Mouse (Mus musculus) heart, adult 8-10 months (tissue): ENCODE results near the gene Zfp286. TPM values are rescaled to one million over a fixed set of nuclear protein-coding genes. Genes with fewer than 3 reads are reported as not detected.
"Not testable (repeated sequence)": the region's sequence is repeated elsewhere in the genome, so short reads cannot be mapped to it uniquely, and the experiment has no call there.

ENCODE experiments used
- DNase-seq: peaks from one replicate; pipeline ENCODE4 v3.0.0; 2022; ENCODE audit warnings: low spot score
- total RNA-seq, 4 experiments: library from RNA; stranded (reverse); gene quantifications; 2 replicates each; pipeline ENCODE4 v1.2.4; 2022

Gene Zfp286
- total RNA-seq, 4 experiments from 2014 or later, result 0.41 to 1.8 (median 0.72) TPM

DNA sequence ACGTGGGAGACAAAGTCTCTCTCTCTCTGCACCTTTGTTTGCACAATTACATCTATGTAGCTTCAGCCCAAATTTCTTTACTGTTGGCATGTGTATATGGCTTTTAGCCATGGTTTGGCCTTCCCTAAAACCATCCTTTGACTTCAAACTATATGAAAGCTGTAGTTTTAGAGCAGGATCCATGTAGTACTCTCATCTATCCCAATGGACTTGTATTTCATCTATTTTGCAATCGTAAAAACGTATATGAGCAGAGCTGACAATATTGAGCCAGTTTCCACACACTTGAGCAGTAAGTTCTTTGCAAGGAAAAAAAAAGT, 315 bp upstream of the Zfp286 start:
- no peak for DNase-seq

GRCm38 (mm10) chr11:62776510-62776909, 12.8 kb downstream of the Zfp286 start:
- no peak for DNase-seq

- DNase-seq, result no peak
Measured at GRCm38 (mm10) chr11:62760755-62761457, 28.4 kb downstream of the Zfp286 start.

DNA sequence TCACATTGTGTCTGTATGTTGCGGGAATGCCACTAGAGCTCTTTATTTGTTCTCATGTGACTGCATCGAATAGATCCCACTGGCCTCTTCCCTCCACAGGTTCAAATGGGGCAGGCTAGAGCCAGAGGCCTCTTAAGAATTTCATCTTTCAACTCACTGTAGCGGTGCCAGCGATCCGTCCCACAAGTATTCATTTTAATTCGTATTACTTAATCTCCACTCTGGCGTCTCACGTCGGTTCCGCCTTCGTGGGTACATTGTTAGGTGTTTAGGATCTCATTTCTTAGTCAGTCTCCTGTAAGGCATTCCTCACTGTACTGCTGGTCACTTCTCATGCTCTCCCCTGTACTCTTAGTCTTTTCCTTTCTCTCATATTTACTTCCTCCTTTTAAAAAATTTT, 30.8 kb downstream of the Zfp286 start:
- no peak for DNase-seq

- DNase-seq, result no peak
Measured at GRCm38 (mm10) chr11:62757906-62758305, 31.4 kb downstream of the Zfp286 start.

- no peak for DNase-seq
Measured at GRCm38 (mm10) chr11:62757143-62757507, 32.1 kb downstream of the Zfp286 start.

- DNase-seq, result peak; percentile 95
Measured at GRCm38 (mm10) chr11:62756456-62757142, 32.7 kb downstream of the Zfp286 start.

DNA sequence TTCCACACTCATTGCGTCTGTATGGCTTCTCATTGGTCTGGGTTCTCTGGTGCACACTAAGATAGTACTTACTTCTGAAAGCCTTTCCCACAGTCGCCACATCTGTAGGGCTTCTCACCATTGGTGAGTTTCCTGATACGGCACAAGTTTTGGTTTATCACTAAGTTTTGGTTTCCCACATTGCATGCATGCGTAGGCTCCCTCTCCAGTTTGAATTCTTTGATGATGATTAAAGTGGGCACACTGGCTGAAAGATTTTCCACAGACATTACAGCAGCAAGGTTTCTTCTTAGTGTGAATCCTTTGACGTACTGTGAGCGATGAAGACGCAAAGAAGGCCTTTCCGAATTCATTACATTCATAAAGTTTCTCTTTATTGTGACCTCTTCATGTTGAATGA, 36.5 kb downstream of the Zfp286 start, which contains the start of gene Gm10428:
Gene Gm10428, plus strand, starts transcription at position 321 of the 400 bp plus-strand sequence.
- DNase-seq, result no peak

DNA sequence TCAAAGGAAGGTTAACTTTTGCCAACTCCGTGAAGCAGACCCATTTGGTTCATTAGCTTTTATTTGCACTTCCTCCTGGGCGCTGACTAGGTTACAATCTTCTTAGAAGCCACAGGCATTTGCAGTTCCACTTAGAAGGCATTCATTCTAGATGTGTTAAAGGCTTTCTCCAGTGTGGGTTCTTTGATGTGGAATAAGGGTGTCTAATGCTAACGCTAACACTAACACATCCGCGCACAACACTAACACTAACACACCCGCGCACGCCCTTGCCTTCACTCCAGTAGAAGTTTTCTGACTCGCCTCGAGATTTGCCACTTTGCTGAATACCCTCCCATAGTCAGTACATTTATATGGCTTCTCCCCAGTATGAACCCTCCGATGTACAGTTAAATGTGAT, 37.1 kb downstream of the Zfp286 start:
- no peak for DNase-seq

DNA sequence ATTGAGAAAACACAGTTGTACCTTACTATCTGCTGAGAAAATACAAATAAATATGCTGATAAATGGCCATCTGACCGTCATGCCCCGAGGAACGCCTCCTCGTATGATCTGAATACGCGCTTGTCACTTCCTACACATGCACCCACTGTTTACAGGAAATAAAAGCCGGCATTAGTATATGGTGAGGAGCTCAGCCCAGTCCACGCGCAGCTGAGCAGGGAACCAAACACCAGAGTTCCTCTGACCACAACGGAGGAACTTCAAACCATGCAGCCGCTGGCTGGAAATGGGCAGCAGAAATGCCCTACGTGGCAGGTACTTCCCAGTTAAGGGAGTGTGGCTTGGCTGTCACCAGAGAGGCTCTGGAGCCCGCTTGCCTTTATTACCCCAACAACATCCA, 39.8 kb downstream of the Zfp286 start:
- not testable (repeated sequence) for DNase-seq

- DNase-seq, result no peak
Measured at GRCm38 (mm10) chr11:62748062-62748461, 41.2 kb downstream of the Zfp286 start.

DNA sequence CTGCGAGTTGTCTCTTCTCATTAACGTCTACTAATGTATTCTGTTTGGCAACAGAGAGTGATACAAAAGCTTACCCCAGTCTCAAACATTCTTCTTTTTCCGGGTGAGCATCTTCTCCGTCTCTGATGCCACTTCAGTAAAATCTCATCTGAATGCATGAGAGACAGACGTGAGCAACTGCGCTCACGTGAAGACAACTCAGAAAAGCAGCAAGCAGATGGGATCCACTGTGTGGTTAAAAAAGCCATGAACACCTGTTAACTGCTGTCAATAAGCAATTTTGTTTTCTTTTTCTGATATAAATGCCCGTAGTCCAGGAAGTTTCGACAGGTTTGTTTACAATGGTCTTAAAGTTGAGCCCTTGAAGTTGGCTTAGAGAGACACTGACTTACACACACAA, 42.0 kb downstream of the Zfp286 start:
- no peak for DNase-seq

- peak; percentile 66 for DNase-seq
Measured at GRCm38 (mm10) chr11:62746001-62746533, 43.2 kb downstream of the Zfp286 start.

DNA sequence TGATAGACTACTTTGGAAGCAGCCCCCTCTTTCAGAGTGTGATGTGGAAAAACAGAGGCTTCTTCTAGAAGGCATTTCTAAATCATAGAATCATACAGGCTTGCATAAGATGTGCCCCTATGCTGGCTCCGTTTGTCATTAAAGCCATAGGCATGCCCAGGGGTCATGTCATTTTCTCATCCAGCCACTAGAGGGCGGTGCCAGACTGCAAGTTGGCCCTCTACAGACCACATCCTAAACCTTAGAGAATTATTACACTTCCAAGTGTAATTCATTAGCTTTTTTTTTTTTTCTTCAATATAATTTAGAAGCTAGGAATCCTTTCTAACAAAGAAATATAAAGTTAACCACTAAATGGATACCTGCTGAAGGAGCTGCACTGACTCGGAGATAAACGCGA, 45.2 kb downstream of the Zfp286 start:
- DNase-seq, result peak; percentile 51

DNA sequence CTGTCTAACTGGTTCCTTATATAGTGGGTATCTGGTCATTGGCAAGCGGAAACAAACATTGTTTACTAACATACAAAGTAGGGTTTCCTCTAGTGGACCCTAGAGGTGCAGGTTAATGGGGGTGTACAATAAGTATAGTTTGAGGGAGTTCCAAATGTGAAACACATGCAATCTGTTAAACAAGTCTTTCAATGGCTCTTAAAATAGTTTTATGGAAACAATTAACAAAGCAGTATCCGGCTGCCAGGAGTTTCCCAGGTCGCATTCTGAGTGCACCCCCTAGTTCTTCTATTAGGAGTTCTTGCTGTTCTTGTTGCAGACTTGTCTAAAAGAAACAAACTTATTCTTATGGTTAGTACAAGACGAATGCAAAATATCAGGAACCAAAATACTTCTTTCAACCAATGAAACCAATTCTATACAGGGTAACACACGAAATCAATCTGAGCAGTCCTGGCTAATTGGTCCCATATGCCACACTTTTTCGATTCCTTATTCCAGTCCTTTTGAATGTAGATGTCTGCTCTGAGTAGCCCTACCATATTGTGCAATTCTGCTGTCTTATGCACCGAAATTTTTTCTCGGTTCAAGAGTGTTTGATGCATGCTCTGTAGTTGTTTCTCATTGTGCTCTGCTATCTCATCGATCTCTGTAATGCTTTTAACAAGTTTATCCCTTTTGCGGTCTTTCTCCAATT, 46.9 kb downstream of the Zfp286 start:
- DNase-seq, result no peak

- DNase-seq, result no peak
Measured at GRCm38 (mm10) chr11:62741186-62741585, 48.1 kb downstream of the Zfp286 start.

DNA sequence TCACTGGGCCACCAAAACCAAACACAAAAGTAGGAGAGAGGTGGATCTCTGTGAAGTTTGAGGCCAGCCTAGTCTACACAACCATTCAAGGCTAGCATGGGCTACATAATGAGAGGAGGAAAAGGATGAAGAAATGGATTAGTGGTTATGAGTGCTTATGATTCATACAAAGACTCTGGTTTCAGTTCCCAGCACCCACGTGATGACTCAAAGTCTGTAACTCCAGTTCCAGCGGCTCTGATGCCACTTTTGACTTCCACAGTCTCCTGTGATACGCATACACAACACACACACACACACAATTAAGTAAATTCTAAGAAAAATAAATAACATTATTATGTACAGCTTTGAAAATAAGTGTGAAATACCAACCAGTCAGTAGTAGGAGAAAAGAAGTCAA, 56.6 kb downstream of the Zfp286 start:
- DNase-seq, result no peak

GRCm38 (mm10) chr11:62732022-62732387, 57.3 kb downstream of the Zfp286 start:
- DNase-seq, result no peak

GRCm38 (mm10) chr11:62731311-62732021, 57.8 kb downstream of the Zfp286 start, which contains the start of gene Zfp287:
TSS of gene Zfp287 (minus strand) at chr11:62731905.
- DNase-seq, result peak; percentile 85

DNA sequence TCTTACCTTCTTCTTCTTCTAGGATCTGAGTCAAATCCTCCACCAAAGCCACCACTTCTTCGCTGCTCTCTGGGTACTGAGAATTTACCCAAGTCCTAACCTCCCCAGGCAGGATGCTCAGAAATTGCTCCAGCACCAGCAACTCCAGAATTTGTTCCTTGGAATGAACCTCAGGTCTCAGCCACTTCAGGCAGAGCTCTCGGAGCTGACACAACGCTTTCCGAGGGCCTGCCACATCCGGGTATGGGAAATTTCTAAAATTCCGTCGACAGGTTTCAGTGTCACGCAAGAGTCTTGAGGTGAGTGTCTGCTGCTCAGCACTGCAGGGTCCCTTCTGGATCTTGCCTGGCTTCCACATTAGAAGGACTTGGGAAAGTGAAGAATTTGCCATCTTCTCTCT, 61.0 kb downstream of the Zfp286 start:
- no peak for DNase-seq

GRCm38 (mm10) chr11:62710657-62711056, 78.6 kb downstream of the Zfp286 start:
- no peak for DNase-seq

- no peak for DNase-seq
Measured at GRCm38 (mm10) chr11:62708252-62708651, 81.0 kb downstream of the Zfp286 start.
